Mouse (Mus musculus) olfactory bulb, adult 2 months (tissue): ENCODE data around the gene Mog.

Experiments used
- CTCF ChIP-seq: fragments of 200-500 bp; IDR thresholded peaks from 2 replicates; pipeline ENCODE4 v1.5.1; 2012; ENCODE audit warnings: low read depth, mild to moderate bottlenecking, low read length, moderate library complexity; ENCODE audit not compliant: insufficient read depth
- POLR2A ChIP-seq: fragments of 200-500 bp; IDR thresholded peaks from 2 replicates; pipeline ENCODE4 v1.6.1; 2012; ENCODE audit warnings: mild to moderate bottlenecking, low read depth, low read length, moderate library complexity; ENCODE audit not compliant: insufficient read depth

GRCm38 (mm10) chr17:37028683-37029120, 5.5 kb upstream of the Mog start:
- peak; percentile 39; the same call in 1 of the 2 replicates for TF ChIP-seq POLR2A
- TF ChIP-seq CTCF: no peak
